Mouse (Mus musculus) thymus, adult 2 months (tissue): ENCODE results near the gene Myl3.

Experiments
- CTCF ChIP-seq: fragments of 200-500 bp; IDR thresholded peaks from 2 replicates; pipeline ENCODE4 v1.5.1; 2012; ENCODE audit warnings: mild to moderate bottlenecking, control low read depth, low read length, moderate library complexity, borderline replicate concordance; ENCODE audit not compliant: control insufficient read depth, poor library complexity, insufficient read depth; ENCODE audit errors: extremely low read depth
- POLR2A ChIP-seq: fragments of 200-500 bp; IDR thresholded peaks from 2 replicates; pipeline ENCODE4 v1.6.1; 2012; ENCODE audit warnings: mild to moderate bottlenecking, low read length, control low read depth, moderate library complexity; ENCODE audit not compliant: control insufficient read depth, poor library complexity, insufficient read depth; ENCODE audit errors: extremely low read depth

GRCm38 (mm10) chr9:110709640-110710258 lies 31.9 kb upstream of the Myl3 start:
- TF ChIP-seq CTCF, result peak; percentile 86; the same call in 1 of the 2 replicates
- no peak for TF ChIP-seq POLR2A
